Mouse (Mus musculus): ENCODE measurements around the gene Lingo1. TPM values are rescaled to one million over a fixed set of nuclear protein-coding genes. Genes with fewer than 3 reads are reported as not detected.

Gene Lingo1
- polyA plus RNA-seq, 1 experiment from 2014 or later = 0.29 TPM

DNA sequence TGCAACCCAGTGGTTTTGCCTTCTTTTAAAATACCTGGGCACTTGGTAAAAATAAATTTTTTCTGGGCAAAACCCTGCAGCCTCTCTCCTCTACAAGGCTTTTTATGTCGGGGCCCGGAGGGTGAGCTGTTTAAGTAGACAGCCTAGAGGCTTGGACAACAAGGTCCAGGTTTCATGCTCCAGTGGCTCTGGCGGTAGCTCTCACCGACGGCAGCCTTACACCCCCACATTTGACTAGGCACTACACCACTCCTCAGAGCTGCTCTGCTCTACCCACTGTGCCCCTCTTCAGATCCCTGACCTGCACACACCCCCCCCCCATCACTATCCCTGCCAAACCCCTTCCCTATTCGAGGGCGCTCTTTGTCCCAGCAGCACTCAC lies 212.2 kb downstream of the Lingo1 start:
- ATAC-seq = no peak

GRCm38 (mm10) chr9:56583139-56584042 lies 212.9 kb downstream of the Lingo1 start:
- ATAC-seq (no peak), DNase-seq (no peak)
- Histone ChIP-seq H3K9ac (replicated peaks) (no peak overlapping the region), H3K4me2 (ENCODE audit: low read depth, low read length) (no peak overlapping the region), H3K36me3 (replicated peaks; ENCODE audit: insufficient read depth, low read length) (no peaks in the 10 kb centered on the region), H3K9me3 (ENCODE audit: low read length) (no peaks in the 10 kb centered on the region), H3K4me1 (ENCODE audit: insufficient read depth) (no peaks in the 10 kb centered on the region), H3K27ac (ENCODE audit: low read depth) (no peak overlapping the region), H3K4me3 (ENCODE audit: low read depth, low read length) (no peak overlapping the region), H3K27me3 (ENCODE audit: insufficient read depth, low read length) (no peaks in the 10 kb centered on the region; the same call in 1 of the 2 replicates)
- 67% methylated on average over 11 of the region's 11 CpGs for WGBS (ENCODE audit: insufficient replicate concordance)
- TF ChIP-seq CTCF (IDR thresholded peaks at IDR 0.05; ENCODE audit: low read depth) (no peak), EP300 (IDR thresholded peaks at IDR 0.05; ENCODE audit: low read depth) (no peak)

More for the DNA sequence above, 212.2 kb downstream of the Lingo1 start:
- Histone ChIP-seq H3K36me3 (replicated peaks; ENCODE audit: insufficient read depth, low read length) (no peaks in the 10 kb centered on the region), H3K27ac (ENCODE audit: low read depth) (no peak overlapping the region), H3K27me3 (ENCODE audit: insufficient read depth, low read length) (no peaks in the 10 kb centered on the region; the same call in 1 of the 2 replicates), H3K4me3 (ENCODE audit: low read depth, low read length) (no peak overlapping the region), H3K9ac (replicated peaks) (no peak overlapping the region), H3K9me3 (ENCODE audit: low read length) (no peaks in the 10 kb centered on the region), H3K4me2 (ENCODE audit: low read depth, low read length) (no peak overlapping the region), H3K4me1 (ENCODE audit: insufficient read depth) (no peaks in the 10 kb centered on the region)
- 77% methylated on average over 7 of the region's 7 CpGs for WGBS (ENCODE audit: insufficient replicate concordance)
- DNase-seq = no peak
- TF ChIP-seq CTCF (IDR thresholded peaks at IDR 0.05; ENCODE audit: low read depth) = no peak
- TF ChIP-seq EP300 (IDR thresholded peaks at IDR 0.05; ENCODE audit: low read depth) = no peak

GRCm38 (mm10) chr9:56582628-56583027 lies 213.6 kb downstream of the Lingo1 start:
- DNase-seq = no peak
- Histone ChIP-seq H3K36me3 (replicated peaks; ENCODE audit: insufficient read depth, low read length) (no peaks in the 10 kb centered on the region), H3K9ac (replicated peaks) (no peak overlapping the region), H3K4me1 (ENCODE audit: insufficient read depth) (no peaks in the 10 kb centered on the region), H3K27ac (ENCODE audit: low read depth) (no peak overlapping the region), H3K4me3 (ENCODE audit: low read depth, low read length) (no peak overlapping the region), H3K27me3 (ENCODE audit: insufficient read depth, low read length) (no peaks in the 10 kb centered on the region; the same call in 1 of the 2 replicates), H3K9me3 (ENCODE audit: low read length) (no peaks in the 10 kb centered on the region), H3K4me2 (ENCODE audit: low read depth, low read length) (no peak overlapping the region)
- TF ChIP-seq EP300 (IDR thresholded peaks at IDR 0.05; ENCODE audit: low read depth) (no peak), CTCF (IDR thresholded peaks at IDR 0.05; ENCODE audit: low read depth) (no peak)
- WGBS (ENCODE audit: insufficient replicate concordance) = 34% methylated on average over 8 of the region's 8 CpGs
- ATAC-seq = no peak

DNA sequence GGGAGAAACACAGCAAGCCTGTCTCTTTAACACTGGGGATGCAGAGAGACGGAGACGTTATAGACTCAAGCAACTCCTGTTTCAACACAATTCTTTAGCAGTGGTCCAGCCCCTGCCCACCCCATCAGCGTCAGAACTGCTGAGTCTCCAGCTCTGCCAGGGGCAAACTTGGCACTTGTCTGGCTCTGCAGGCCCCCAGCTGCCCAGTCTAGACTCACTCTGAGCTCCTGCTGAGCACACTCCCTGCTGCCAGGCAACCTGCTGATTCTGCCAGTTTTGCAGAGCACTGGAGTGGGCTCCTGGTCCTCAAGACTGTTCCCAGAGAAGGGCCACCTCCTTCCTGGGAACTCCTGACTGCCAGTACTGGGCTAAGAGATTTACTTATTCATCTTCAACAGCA lies 214.6 kb downstream of the Lingo1 start:
- Histone ChIP-seq H3K9me3 (ENCODE audit: low read length) (no peaks in the 10 kb centered on the region), H3K4me3 (ENCODE audit: low read depth, low read length) (no peak overlapping the region), H3K27ac (ENCODE audit: low read depth) (no peak overlapping the region), H3K4me2 (ENCODE audit: low read depth, low read length) (no peak overlapping the region), H3K27me3 (ENCODE audit: insufficient read depth, low read length) (no peaks in the 10 kb centered on the region; the same call in 1 of the 2 replicates), H3K36me3 (replicated peaks; ENCODE audit: insufficient read depth, low read length) (no peaks in the 10 kb centered on the region), H3K9ac (replicated peaks) (no peak overlapping the region), H3K4me1 (ENCODE audit: insufficient read depth) (no peaks in the 10 kb centered on the region)
- DNase-seq (no peak), ATAC-seq (no peak)
- 51% methylated on average over 3 of the region's 3 CpGs for WGBS (ENCODE audit: insufficient replicate concordance)
- TF ChIP-seq EP300 (IDR thresholded peaks at IDR 0.05; ENCODE audit: low read depth) = no peak
- no peak for TF ChIP-seq CTCF (IDR thresholded peaks at IDR 0.05; ENCODE audit: low read depth)

DNA sequence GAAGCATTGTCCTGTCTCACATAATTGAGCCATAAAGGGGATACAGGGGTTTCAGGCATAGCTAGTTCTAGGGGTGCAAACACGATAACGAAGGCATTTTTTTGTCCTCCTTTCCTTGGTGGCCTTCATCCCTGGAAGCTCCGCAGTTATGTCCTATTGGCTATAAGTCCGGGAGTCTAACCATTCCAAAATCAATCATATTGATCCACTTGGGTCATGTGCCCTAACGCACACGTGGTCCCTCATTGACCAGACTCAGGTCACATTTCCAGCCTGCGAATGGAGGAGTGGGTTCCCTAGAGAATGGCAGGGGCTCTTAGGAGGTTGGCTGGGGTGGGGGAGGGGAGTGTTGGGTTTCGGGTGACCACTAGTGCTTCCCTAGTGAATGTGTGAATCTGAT lies 215.3 kb downstream of the Lingo1 start:
- H3K27ac ChIP-seq (ENCODE audit: low read depth) = no peak overlapping the region
- no peaks in the 10 kb centered on the region for H3K36me3 ChIP-seq (replicated peaks; ENCODE audit: insufficient read depth, low read length)
- H3K9me3 ChIP-seq (ENCODE audit: low read length) = no peaks in the 10 kb centered on the region
- DNase-seq = peak; percentile 44
- H3K27me3 ChIP-seq (ENCODE audit: insufficient read depth, low read length) = no peaks in the 10 kb centered on the region; the same call in 1 of the 2 replicates
- ATAC-seq = peak; percentile 54; the same call in 1 of the 2 replicates
- no peak overlapping the region for H3K4me2 ChIP-seq (ENCODE audit: low read depth, low read length)
- no peak overlapping the region for H3K4me3 ChIP-seq (ENCODE audit: low read depth, low read length)
- H3K4me1 ChIP-seq (ENCODE audit: insufficient read depth) = no peaks in the 10 kb centered on the region
- H3K9ac ChIP-seq (replicated peaks) = no peak overlapping the region
- WGBS (ENCODE audit: insufficient replicate concordance) = 57% methylated on average over 8 of the region's 8 CpGs
- TF ChIP-seq EP300 (IDR thresholded peaks at IDR 0.05; ENCODE audit: low read depth) (no peak), CTCF (IDR thresholded peaks at IDR 0.05; ENCODE audit: low read depth) (no peak)

DNA sequence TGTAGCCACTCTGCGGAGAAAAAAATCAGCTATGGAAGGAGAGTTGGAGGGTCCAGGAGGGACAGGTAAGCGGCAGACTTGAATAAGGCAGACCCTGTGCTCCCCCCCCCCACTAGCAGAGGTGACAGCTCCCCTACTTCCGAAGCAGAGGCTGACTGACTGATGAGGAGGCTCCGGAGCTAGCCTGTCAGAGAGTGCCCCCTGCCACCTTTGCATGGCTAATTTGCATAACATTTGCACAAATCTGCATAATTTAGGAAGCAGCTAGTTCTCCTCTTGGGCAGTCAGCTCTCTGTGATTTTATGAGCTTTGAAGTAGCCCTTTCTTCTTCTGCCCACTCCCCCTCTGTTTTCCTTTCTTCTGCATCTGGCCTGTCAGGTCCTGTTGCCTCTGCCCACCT lies 216.2 kb downstream of the Lingo1 start:
- DNase-seq (no peak), ATAC-seq (no peak)
- 42% methylated on average over 4 of the region's 4 CpGs for WGBS (ENCODE audit: insufficient replicate concordance)

More for the DNA sequence above, 216.2 kb downstream of the Lingo1 start:
- TF ChIP-seq CTCF (IDR thresholded peaks at IDR 0.05; ENCODE audit: low read depth) (no peak), EP300 (IDR thresholded peaks at IDR 0.05; ENCODE audit: low read depth) (no peak)
- H3K9me3 ChIP-seq (ENCODE audit: low read length) = no peaks in the 10 kb centered on the region
- no peaks in the 10 kb centered on the region for H3K4me1 ChIP-seq (ENCODE audit: insufficient read depth)
- H3K27ac ChIP-seq (ENCODE audit: low read depth) = no peak overlapping the region
- H3K27me3 ChIP-seq (ENCODE audit: insufficient read depth, low read length) = no peaks in the 10 kb centered on the region; the same call in 1 of the 2 replicates
- no peak overlapping the region for H3K4me3 ChIP-seq (ENCODE audit: low read depth, low read length)
- H3K36me3 ChIP-seq (replicated peaks; ENCODE audit: insufficient read depth, low read length) = no peaks in the 10 kb centered on the region
- no peak overlapping the region for H3K9ac ChIP-seq (replicated peaks)
- no peak overlapping the region for H3K4me2 ChIP-seq (ENCODE audit: low read depth, low read length)

All from liver, postnatal 0 days (tissue).